Mouse (Mus musculus): ENCODE measurements around the gene Tmem255b. TPM values are rescaled to one million over a fixed set of nuclear protein-coding genes. Genes with fewer than 3 reads are reported as not detected.

Gene Tmem255b
- polyA plus RNA-seq, 1 experiment from 2014 or later = 0.29 TPM

Other genes starting within 250 kb of the Tmem255b start
- gene Grtp1, start 234.6 kb upstream of the Tmem255b start, polyA plus RNA-seq (2014; fragmentation: Nextera tagmentation; extraction: Ambion mirVana) = 15.9 and 17.6 TPM in 2 replicates
- not detected in 2 replicates for gene Adprhl1, start 181.0 kb upstream of the Tmem255b start, polyA plus RNA-seq (2014; fragmentation: Nextera tagmentation; extraction: Ambion mirVana)
- gene Dcun1d2, start 147.1 kb upstream of the Tmem255b start, polyA plus RNA-seq (2014; fragmentation: Nextera tagmentation; extraction: Ambion mirVana) = 29.4 and 35.5 TPM in 2 replicates
- 34.6 and 39.0 TPM in 2 replicates for gene Tmco3, start 147.0 kb upstream of the Tmem255b start, polyA plus RNA-seq (2014; fragmentation: Nextera tagmentation; extraction: Ambion mirVana)
- 77.9 and 112 TPM in 2 replicates for gene Tfdp1, start 96.4 kb upstream of the Tmem255b start, polyA plus RNA-seq (2014; fragmentation: Nextera tagmentation; extraction: Ambion mirVana)
- not detected in 2 replicates for gene Atp4b, start 38.4 kb upstream of the Tmem255b start, polyA plus RNA-seq (2014; fragmentation: Nextera tagmentation; extraction: Ambion mirVana)
- gene Grk1, start 30.1 kb upstream of the Tmem255b start, polyA plus RNA-seq (2014; fragmentation: Nextera tagmentation; extraction: Ambion mirVana) = not detected in 2 replicates
- 17.7 and 19.2 TPM in 2 replicates for gene Gas6, start 59.3 kb downstream of the Tmem255b start, polyA plus RNA-seq (2014; fragmentation: Nextera tagmentation; extraction: Ambion mirVana)
- not detected in 2 replicates for gene 1700029H14Rik, start 127.3 kb downstream of the Tmem255b start, polyA plus RNA-seq (2014; fragmentation: Nextera tagmentation; extraction: Ambion mirVana)
- 18.4 and 26.0 TPM in 2 replicates for gene Rasa3, start 242.4 kb downstream of the Tmem255b start, polyA plus RNA-seq (2014; fragmentation: Nextera tagmentation; extraction: Ambion mirVana)